Mouse (Mus musculus) heart, embryonic 13.5 days (tissue): Measurements from ENCODE around the gene Nat8f4. TPM values are rescaled to one million over a fixed set of nuclear protein-coding genes. Genes with fewer than 3 reads are reported as not detected.
A peak's percentile ranks its signal among the peaks of the same experiment; 100 is the strongest.
"Not testable (repeated sequence)": the region's sequence is repeated elsewhere in the genome, so short reads cannot be mapped to it uniquely, and the experiment has no call there.

ENCODE experiments used
- ATAC-seq: fragments of 200-750 bp; cut with Nextera tagmentation; 2 replicates; pipeline ENCODE4 v1.8.0; 2017; ENCODE audit warnings: moderate TSS enrichment; ENCODE audit not compliant: insufficient number of reproducible peaks, low FRiP score, low TSS enrichment; ENCODE audit errors: extremely low read depth
- H3K27ac ChIP-seq: fragments of 300-500 bp; sonication (generic); replicated peaks from 2 replicates; pipeline ENCODE4 v1.5.1; 2015; ENCODE audit warnings: moderate library complexity, mild to moderate bottlenecking, inconsistent platforms
- H3K27me3 ChIP-seq: fragments of 300-500 bp; sonication (generic); replicated peaks from 2 replicates; pipeline ENCODE4 v1.6.1; 2015; ENCODE audit warnings: mild to moderate bottlenecking, inconsistent platforms
- H3K36me3 ChIP-seq: fragments of 300-500 bp; sonication (generic); 2 replicates; pipeline ENCODE4 v1.6.1; 2015; ENCODE audit warnings: mild to moderate bottlenecking, inconsistent platforms
- H3K4me1 ChIP-seq: fragments of 300-500 bp; sonication (generic); 2 replicates; pipeline ENCODE4 v1.6.1; 2015; ENCODE audit warnings: inconsistent platforms
- H3K4me2 ChIP-seq: fragments of 300-500 bp; sonication (generic); 2 replicates; pipeline ENCODE4 v1.6.1; 2015; ENCODE audit warnings: inconsistent platforms, mild to moderate bottlenecking, moderate library complexity
- H3K4me3 ChIP-seq: fragments of 300-500 bp; sonication (generic); 2 replicates; pipeline ENCODE4 v1.5.1; 2015; ENCODE audit warnings: moderate library complexity, mild to moderate bottlenecking, inconsistent platforms
- H3K9ac ChIP-seq: fragments of 300-500 bp; sonication (generic); 2 replicates; pipeline ENCODE4 v1.6.1; 2015; ENCODE audit warnings: inconsistent platforms, mild to moderate bottlenecking, moderate library complexity
- H3K9me3 ChIP-seq: fragments of 300-500 bp; sonication (generic); 2 replicates; pipeline ENCODE4 v1.6.1; 2016; ENCODE audit warnings: inconsistent platforms
- WGBS: fragments of 180-500 bp; shearing (Covaris S2); methylation state at CpG from one replicate; pipeline ENCODE4 v1.1.7; 2015; ENCODE audit warnings: mixed read lengths; 5-methylcytosine and 5-hydroxymethylcytosine counted together
- polyA plus RNA-seq: library from polyadenylated mRNA; unstranded; fragments of >200 nt; fragmentation: Nextera tagmentation; extraction: Ambion mirVana; gene quantifications from 2 replicates; pipeline ENCODE4 v1.2.1, GENCODE M21; 2015

The Nat8f4 gene
- polyA plus RNA-seq, 1 experiment from 2014 or later = 2.2 TPM

DNA sequence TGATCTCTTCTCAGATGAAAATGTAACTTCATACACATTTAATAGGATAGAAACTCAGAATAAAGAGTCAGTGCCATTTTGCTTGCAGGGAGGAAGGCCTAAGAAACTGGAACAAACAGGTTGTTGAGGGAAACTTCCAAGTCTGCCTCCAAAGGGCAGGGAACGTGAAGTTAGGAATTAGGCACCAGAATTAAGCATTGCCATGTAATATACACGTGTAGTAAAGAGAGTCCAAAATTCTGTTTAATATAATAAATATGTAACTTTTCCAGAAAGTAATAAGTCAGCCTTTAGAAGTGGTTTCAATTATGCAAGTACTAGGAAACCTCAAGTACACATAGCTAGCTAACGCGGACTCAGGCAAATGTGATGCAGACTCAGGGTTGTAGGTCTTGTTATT is 14.7 kb upstream of the Nat8f4 start:
- Histone ChIP-seq H3K27me3 (no peaks in the 10 kb centered on the region), H3K9me3 (no peaks in the 10 kb centered on the region), H3K27ac (no peak overlapping the region), H3K4me3 (no peak overlapping the region), H3K4me2 (no peak overlapping the region), H3K36me3 (peaks cover 29% of the 10 kb centered on the region), H3K9ac (no peak overlapping the region), H3K4me1 (peaks cover 12% of the 10 kb centered on the region)
- WGBS = 92% methylated on average over 4 of the region's 4 CpGs
- no peak for ATAC-seq

- not testable (repeated sequence) for ATAC-seq
- WGBS = 91% methylated on average over 3 of the region's 3 CpGs
Measured at GRCm38 (mm10) chr6:85918341-85918740, 13.7 kb upstream of the Nat8f4 start.

GRCm38 (mm10) chr6:85916596-85916995 is 11.9 kb upstream of the Nat8f4 start:
- peak overlapping the region; percentile 71 for H3K4me3 ChIP-seq
- peaks cover 13% of the 10 kb centered on the region for H3K4me1 ChIP-seq
- no peaks in the 10 kb centered on the region for H3K9me3 ChIP-seq
- ATAC-seq = no peak
- WGBS = 78% methylated on average over 6 of the region's 6 CpGs
- no peaks in the 10 kb centered on the region for H3K27me3 ChIP-seq
- peak overlapping the region; percentile 94 for H3K4me2 ChIP-seq
- H3K9ac ChIP-seq = peak overlapping the region; percentile 88
- peak overlapping the region; percentile 88 for H3K27ac ChIP-seq
- H3K36me3 ChIP-seq = peaks cover 4% of the 10 kb centered on the region

More at GRCm38 (mm10) chr6:85918341-85918740, 13.7 kb upstream of the Nat8f4 start:
- H3K9me3 ChIP-seq, H3K27ac ChIP-seq, H3K4me2 ChIP-seq, H3K9ac ChIP-seq, H3K4me3 ChIP-seq, H3K27me3 ChIP-seq: not testable (repeated sequence)
- H3K36me3 ChIP-seq = peaks cover 20% of the 10 kb centered on the region
- H3K4me1 ChIP-seq = peaks cover 13% of the 10 kb centered on the region

- Histone ChIP-seq H3K4me1 (peaks cover 13% of the 10 kb centered on the region), H3K27ac (peak within 1 kb of the TSS; percentile 88), H3K9ac (peak within 1 kb of the TSS; percentile 88), H3K4me2 (peak within 1 kb of the TSS; percentile 94), H3K4me3 (peak within 1 kb of the TSS; percentile 71)
- peak; percentile 91 for ATAC-seq
- not testable (repeated sequence) for H3K36me3 ChIP-seq, H3K9me3 ChIP-seq, H3K27me3 ChIP-seq
- WGBS = under 1% methylated on average over 60 of the region's 61 CpGs
Measured at GRCm38 (mm10) chr6:85915539-85916513, 11.1 kb upstream of the Nat8f4 start, which contains the start of gene Nat8f1. Gene Nat8f1, minus strand, starts transcription at chr6:85915687.

DNA sequence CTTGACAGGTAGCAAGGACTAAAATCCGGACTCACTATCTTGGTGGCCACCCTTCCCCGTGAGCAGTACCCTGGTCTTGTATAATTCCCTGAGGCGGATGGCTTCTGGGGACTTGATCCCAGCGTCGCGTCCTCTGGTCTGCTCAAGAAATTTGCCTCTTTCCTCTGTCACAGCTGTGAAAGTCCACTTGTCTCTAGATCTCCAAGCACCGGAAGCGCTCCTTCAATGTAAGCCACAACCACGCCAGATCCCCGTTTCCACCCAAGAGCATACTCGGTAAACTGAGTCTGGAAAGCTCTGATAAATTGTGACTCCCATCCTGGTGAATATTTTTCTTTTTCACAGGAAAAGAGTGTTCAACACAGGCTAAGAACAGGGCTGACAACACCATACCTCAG is 10.5 kb upstream of the Nat8f4 start:
- Histone ChIP-seq H3K4me1 (peaks cover 13% of the 10 kb centered on the region), H3K27ac (peak overlapping the region; percentile 88), H3K36me3 (no peaks in the 10 kb centered on the region), H3K27me3 (no peaks in the 10 kb centered on the region), H3K4me3 (peak overlapping the region; percentile 71), H3K9ac (peak overlapping the region; percentile 88), H3K9me3 (no peaks in the 10 kb centered on the region), H3K4me2 (peak overlapping the region; percentile 94)
- WGBS = 3% methylated on average over 11 of the region's 11 CpGs
- ATAC-seq = no peak

DNA sequence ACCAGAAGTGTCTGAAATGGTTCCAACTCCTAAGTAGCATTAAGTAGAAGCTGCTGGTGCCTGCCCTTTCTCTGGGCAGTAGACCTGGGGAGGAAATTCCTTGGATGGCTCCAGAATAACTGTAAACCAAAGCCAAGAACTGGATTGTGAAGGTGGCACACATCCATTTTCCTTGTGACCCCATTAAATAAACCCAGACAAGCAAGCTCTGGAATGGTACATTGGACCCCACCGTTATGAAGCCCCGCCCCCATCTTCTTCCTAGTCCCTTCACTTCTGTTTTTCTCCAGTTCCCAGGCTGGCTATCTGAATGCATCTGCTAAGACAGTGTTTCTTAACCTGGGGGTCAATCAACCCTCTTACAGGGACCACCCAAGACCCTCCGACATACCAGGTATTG is 6.9 kb upstream of the Nat8f4 start, which contains the start of gene Tprkb:
Gene Tprkb, plus strand, starts transcription at position 279 of the 400 bp plus-strand sequence.
- H3K4me1 ChIP-seq = peaks cover 12% of the 10 kb centered on the region
- no peaks in the 10 kb centered on the region for H3K36me3 ChIP-seq
- H3K9ac ChIP-seq = no peak within 1 kb of the TSS
- no peak within 1 kb of the TSS for H3K4me2 ChIP-seq
- no peak for ATAC-seq
- WGBS = 81% methylated on average over 3 of the region's 3 CpGs
- no peaks in the 10 kb centered on the region for H3K27me3 ChIP-seq
- H3K4me3 ChIP-seq = no peak within 1 kb of the TSS
- H3K27ac ChIP-seq = no peak within 1 kb of the TSS
- no peaks in the 10 kb centered on the region for H3K9me3 ChIP-seq

GRCm38 (mm10) chr6:85909704-85910103 is 5.0 kb upstream of the Nat8f4 start:
- Histone ChIP-seq H3K9me3 (no peaks in the 10 kb centered on the region), H3K27ac (no peak overlapping the region), H3K4me2 (no peak overlapping the region), H3K27me3 (0 out of 2 replicates have a peak, but pooled peaks cover 3% of the 10 kb centered on the region), H3K4me1 (peaks cover 4% of the 10 kb centered on the region), H3K9ac (no peak overlapping the region), H3K4me3 (no peak overlapping the region), H3K36me3 (no peaks in the 10 kb centered on the region)
- ATAC-seq = no peak
- WGBS = 90% methylated on average over 1 of the region's 1 CpGs

DNA sequence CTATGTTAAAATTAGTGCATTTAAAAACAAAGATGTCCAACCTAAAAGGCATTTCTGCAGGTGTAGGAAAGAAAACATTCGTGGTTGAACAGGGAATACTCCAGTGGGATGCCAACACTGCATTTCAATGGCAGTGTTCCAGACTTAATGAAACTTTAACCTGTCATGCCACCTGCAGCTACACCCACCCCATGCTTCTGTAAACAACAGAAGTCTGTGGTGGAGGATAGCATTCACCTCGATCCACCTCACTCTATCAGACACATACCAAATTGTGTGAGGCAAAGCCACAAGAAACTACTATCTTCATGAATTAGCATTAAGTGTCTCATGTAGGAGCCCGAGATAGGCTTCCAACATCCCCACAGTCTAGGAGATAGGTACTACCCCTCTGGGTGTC is 3.7 kb upstream of the Nat8f4 start:
- WGBS = 56% methylated on average over 3 of the region's 3 CpGs
- H3K4me3 ChIP-seq = no peak overlapping the region
- no peaks in the 10 kb centered on the region for H3K4me1 ChIP-seq
- H3K4me2 ChIP-seq = no peak overlapping the region
- H3K27ac ChIP-seq = no peak overlapping the region
- H3K36me3 ChIP-seq = no peaks in the 10 kb centered on the region
- ATAC-seq = no peak
- H3K27me3 ChIP-seq = 0 out of 2 replicates have a peak, but pooled peaks cover 3% of the 10 kb centered on the region
- no peak overlapping the region for H3K9ac ChIP-seq
- H3K9me3 ChIP-seq = no peaks in the 10 kb centered on the region

DNA sequence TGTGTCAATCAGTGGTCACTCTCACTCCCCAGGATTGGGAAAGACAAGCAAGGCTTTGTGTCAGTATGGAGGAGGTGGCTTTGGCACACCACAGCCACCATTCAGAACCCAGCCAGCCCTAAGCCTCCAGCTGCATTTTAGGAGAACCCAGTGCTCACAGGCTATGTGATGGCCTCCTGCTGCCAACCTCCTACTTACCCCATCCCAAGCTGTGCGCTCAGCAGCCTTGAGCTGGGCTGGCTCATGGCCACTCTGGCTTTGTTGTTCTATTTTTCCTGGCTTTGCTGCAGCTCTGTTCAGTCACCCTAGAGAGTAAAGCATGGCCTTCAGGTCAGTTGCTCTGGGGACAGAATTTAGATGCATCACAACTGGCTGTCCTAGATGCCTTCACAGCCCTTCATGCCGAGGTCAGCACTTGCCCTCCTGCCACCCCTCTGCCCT is 2.2 kb upstream of the Nat8f4 start:
- not testable (repeated sequence) for H3K9ac ChIP-seq, H3K4me3 ChIP-seq, H3K27me3 ChIP-seq, H3K27ac ChIP-seq, H3K36me3 ChIP-seq, H3K4me1 ChIP-seq, H3K4me2 ChIP-seq, ATAC-seq, H3K9me3 ChIP-seq
- WGBS = 77% methylated on average over 2 of the region's 2 CpGs

- no peak overlapping the region for H3K4me2 ChIP-seq
- H3K27me3 ChIP-seq = 0 out of 2 replicates have a peak, but pooled peaks cover 3% of the 10 kb centered on the region
- H3K4me1 ChIP-seq = no peaks in the 10 kb centered on the region
- no peak overlapping the region for H3K4me3 ChIP-seq
- no peaks in the 10 kb centered on the region for H3K36me3 ChIP-seq
- H3K9ac ChIP-seq = no peak overlapping the region
- H3K9me3 ChIP-seq = no peaks in the 10 kb centered on the region
- 90% methylated on average over 2 of the region's 2 CpGs for WGBS
- ATAC-seq = no peak
- no peak overlapping the region for H3K27ac ChIP-seq
Measured at GRCm38 (mm10) chr6:85902303-85902702, 2.4 kb downstream of the Nat8f4 start.

DNA sequence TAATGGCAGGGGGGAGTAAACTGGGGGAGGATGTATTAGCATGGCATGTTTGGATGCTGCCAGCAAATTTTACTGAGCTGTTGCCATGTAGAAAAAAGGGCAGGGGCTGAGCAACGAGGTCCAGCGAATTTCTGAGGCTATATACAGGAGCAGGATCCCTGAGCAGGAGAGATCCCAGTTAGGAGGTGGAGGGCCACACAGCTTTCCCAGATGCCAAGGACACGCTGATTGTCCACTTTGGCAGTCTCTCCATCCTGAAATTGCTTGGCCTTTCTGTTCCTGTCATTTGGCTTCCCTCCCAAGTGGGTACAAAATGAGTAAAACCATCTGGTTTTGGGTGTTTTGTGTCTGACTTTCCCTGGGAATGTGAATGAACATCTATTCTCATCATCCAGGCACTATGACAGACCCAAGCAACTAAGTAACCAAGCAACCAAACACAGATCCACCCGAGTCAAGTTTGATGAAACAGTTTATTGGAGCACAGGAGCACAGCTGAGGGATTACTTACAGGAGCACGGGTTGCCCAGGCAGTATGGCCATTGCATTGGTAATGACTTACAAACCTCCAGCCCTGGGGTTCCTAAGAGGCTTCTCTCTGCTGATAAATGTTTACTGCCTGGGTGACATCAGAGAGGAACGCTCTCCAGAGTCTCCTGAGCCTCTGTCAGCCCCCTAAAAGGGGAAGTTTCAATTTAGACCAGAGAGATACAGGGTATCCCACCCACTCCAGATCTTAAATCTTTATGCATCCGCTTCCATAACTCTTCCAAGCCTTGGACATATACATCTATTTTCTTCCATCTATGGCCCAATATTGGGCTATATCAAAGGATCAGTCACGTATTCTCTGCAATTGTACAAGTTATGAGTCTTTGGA is 5.8 kb downstream of the Nat8f4 start:
- H3K4me3 ChIP-seq, H3K27me3 ChIP-seq, H3K9me3 ChIP-seq, H3K27ac ChIP-seq, H3K4me2 ChIP-seq, ATAC-seq, H3K9ac ChIP-seq, H3K4me1 ChIP-seq, H3K36me3 ChIP-seq: not testable (repeated sequence)
- 71% methylated on average over 7 of the region's 8 CpGs for WGBS
